Mouse (Mus musculus): ENCODE measurements around the gene Ctcf. TPM values are rescaled to one million over a fixed set of nuclear protein-coding genes. Genes with fewer than 3 reads are reported as not detected.

Gene Ctcf
- polyA plus RNA-seq, 1 experiment from 2014 or later, result 117 TPM

GRCm38 (mm10) chr8:105605491-105606188 lies 30.7 kb upstream of the Ctcf start:
- no peaks in the 10 kb centered on the region for H3K9me3 ChIP-seq (ENCODE audit: low read length)
- no peaks in the 10 kb centered on the region for H3K27me3 ChIP-seq (ENCODE audit: insufficient read depth, low read length)
- peak overlapping the region; percentile 58 for H3K4me3 ChIP-seq (ENCODE audit: low read length)
- ATAC-seq (ENCODE audit: low FRiP score, low TSS enrichment), result peak; percentile 16; the same call in 1 of the 2 replicates
- WGBS, result 1% methylated on average over 28 of the region's 39 CpGs
- peaks cover 38% of the 10 kb centered on the region for H3K4me1 ChIP-seq (ENCODE audit: insufficient read depth, low read length)
- peak overlapping the region; percentile 78 for H3K4me2 ChIP-seq (replicated peaks; ENCODE audit: low read depth, low read length)
- H3K9ac ChIP-seq (replicated peaks; ENCODE audit: low read length), result peak overlapping the region; percentile 74
- H3K27ac ChIP-seq (ENCODE audit: low read length), result peak overlapping the region; percentile 91
- H3K36me3 ChIP-seq (ENCODE audit: insufficient read depth, low read length), result no peaks in the 10 kb centered on the region

- Histone ChIP-seq H3K4me3 (ENCODE audit: low read length) (peak overlapping the region; percentile 58), H3K36me3 (ENCODE audit: insufficient read depth, low read length) (no peaks in the 10 kb centered on the region), H3K27ac (ENCODE audit: low read length) (peak overlapping the region; percentile 91), H3K4me2 (replicated peaks; ENCODE audit: low read depth, low read length) (peak overlapping the region; percentile 78), H3K27me3 (ENCODE audit: insufficient read depth, low read length) (no peaks in the 10 kb centered on the region), H3K9me3 (ENCODE audit: low read length) (no peaks in the 10 kb centered on the region), H3K4me1 (ENCODE audit: insufficient read depth, low read length) (peaks cover 38% of the 10 kb centered on the region), H3K9ac (replicated peaks; ENCODE audit: low read length) (peak overlapping the region; percentile 74)
- ATAC-seq (ENCODE audit: low FRiP score, low TSS enrichment), result peak; percentile 85
- WGBS, result under 1% methylated on average over 30 of the region's 30 CpGs
Measured at GRCm38 (mm10) chr8:105606189-105607023, 30.0 kb upstream of the Ctcf start.

- Histone ChIP-seq H3K4me3 (ENCODE audit: low read length) (peak overlapping the region; percentile 58), H3K27ac (ENCODE audit: low read length) (peak overlapping the region; percentile 91), H3K27me3 (ENCODE audit: insufficient read depth, low read length) (no peaks in the 10 kb centered on the region), H3K9ac (replicated peaks; ENCODE audit: low read length) (peak overlapping the region; percentile 74), H3K9me3 (ENCODE audit: low read length) (no peaks in the 10 kb centered on the region), H3K4me2 (replicated peaks; ENCODE audit: low read depth, low read length) (peak overlapping the region; percentile 78), H3K4me1 (ENCODE audit: insufficient read depth, low read length) (peaks cover 38% of the 10 kb centered on the region), H3K36me3 (ENCODE audit: insufficient read depth, low read length) (no peaks in the 10 kb centered on the region)
- 2% methylated on average over 10 of the region's 10 CpGs for WGBS
- peak; percentile 5; the same call in 1 of the 2 replicates for ATAC-seq (ENCODE audit: low FRiP score, low TSS enrichment)
Measured at GRCm38 (mm10) chr8:105607062-105607461, 29.3 kb upstream of the Ctcf start.

- peaks cover 39% of the 10 kb centered on the region for H3K4me1 ChIP-seq (ENCODE audit: insufficient read depth, low read length)
- no peak overlapping the region for H3K4me3 ChIP-seq (ENCODE audit: low read length)
- peak overlapping the region; percentile 78; the same call in 1 of the 2 replicates for H3K4me2 ChIP-seq (replicated peaks; ENCODE audit: low read depth, low read length)
- no peak overlapping the region for H3K9ac ChIP-seq (replicated peaks; ENCODE audit: low read length)
- no peaks in the 10 kb centered on the region for H3K9me3 ChIP-seq (ENCODE audit: low read length)
- WGBS, result 32% methylated on average over 4 of the region's 4 CpGs
- no peaks in the 10 kb centered on the region for H3K36me3 ChIP-seq (ENCODE audit: insufficient read depth, low read length)
- ATAC-seq (ENCODE audit: low FRiP score, low TSS enrichment), result no peak
- no peaks in the 10 kb centered on the region for H3K27me3 ChIP-seq (ENCODE audit: insufficient read depth, low read length)
- H3K27ac ChIP-seq (ENCODE audit: low read length), result no peak overlapping the region
Measured at GRCm38 (mm10) chr8:105607684-105608083, 28.7 kb upstream of the Ctcf start.

- H3K9ac ChIP-seq (replicated peaks; ENCODE audit: low read length), result no peak overlapping the region
- no peak overlapping the region for H3K27ac ChIP-seq (ENCODE audit: low read length)
- H3K36me3 ChIP-seq (ENCODE audit: insufficient read depth, low read length), result no peaks in the 10 kb centered on the region
- 62% methylated on average over 2 of the region's 2 CpGs for WGBS
- no peaks in the 10 kb centered on the region for H3K9me3 ChIP-seq (ENCODE audit: low read length)
- ATAC-seq (ENCODE audit: low FRiP score, low TSS enrichment), result no peak
- H3K4me1 ChIP-seq (ENCODE audit: insufficient read depth, low read length), result peaks cover 47% of the 10 kb centered on the region
- H3K4me2 ChIP-seq (replicated peaks; ENCODE audit: low read depth, low read length), result no peak overlapping the region
- H3K27me3 ChIP-seq (ENCODE audit: insufficient read depth, low read length), result no peaks in the 10 kb centered on the region
- H3K4me3 ChIP-seq (ENCODE audit: low read length), result no peak overlapping the region
Measured at GRCm38 (mm10) chr8:105609355-105609754, 27.0 kb upstream of the Ctcf start.

- H3K9me3 ChIP-seq (ENCODE audit: low read length), result no peaks in the 10 kb centered on the region
- no peaks in the 10 kb centered on the region for H3K36me3 ChIP-seq (ENCODE audit: insufficient read depth, low read length)
- H3K9ac ChIP-seq (replicated peaks; ENCODE audit: low read length), result no peak overlapping the region
- H3K27me3 ChIP-seq (ENCODE audit: insufficient read depth, low read length), result no peaks in the 10 kb centered on the region
- H3K4me2 ChIP-seq (replicated peaks; ENCODE audit: low read depth, low read length), result no peak overlapping the region
- WGBS, result 64% methylated on average over 4 of the region's 4 CpGs
- ATAC-seq (ENCODE audit: low FRiP score, low TSS enrichment), result no peak
- H3K4me1 ChIP-seq (ENCODE audit: insufficient read depth, low read length), result peaks cover 45% of the 10 kb centered on the region
- no peak overlapping the region for H3K4me3 ChIP-seq (ENCODE audit: low read length)
- no peak overlapping the region for H3K27ac ChIP-seq (ENCODE audit: low read length)
Measured at GRCm38 (mm10) chr8:105609771-105610170, 26.6 kb upstream of the Ctcf start.

GRCm38 (mm10) chr8:105611836-105612235 lies 24.5 kb upstream of the Ctcf start:
- ATAC-seq (ENCODE audit: low FRiP score, low TSS enrichment), result no peak
- Histone ChIP-seq H3K36me3 (ENCODE audit: insufficient read depth, low read length) (peaks cover 18% of the 10 kb centered on the region), H3K4me2 (replicated peaks; ENCODE audit: low read depth, low read length) (no peak overlapping the region), H3K9me3 (ENCODE audit: low read length) (no peaks in the 10 kb centered on the region), H3K27ac (ENCODE audit: low read length) (no peak overlapping the region), H3K27me3 (ENCODE audit: insufficient read depth, low read length) (no peaks in the 10 kb centered on the region), H3K9ac (replicated peaks; ENCODE audit: low read length) (no peak overlapping the region), H3K4me1 (ENCODE audit: insufficient read depth, low read length) (peaks cover 33% of the 10 kb centered on the region), H3K4me3 (ENCODE audit: low read length) (no peak overlapping the region)
- WGBS, result 87% methylated on average over 9 of the region's 9 CpGs

GRCm38 (mm10) chr8:105613037-105613436 lies 23.3 kb upstream of the Ctcf start:
- H3K4me1 ChIP-seq (ENCODE audit: insufficient read depth, low read length), result peaks cover 24% of the 10 kb centered on the region
- WGBS, result 3% methylated on average over 20 of the region's 20 CpGs
- ATAC-seq (ENCODE audit: low FRiP score, low TSS enrichment), result no peak
- H3K9me3 ChIP-seq (ENCODE audit: low read length), result no peaks in the 10 kb centered on the region
- peak overlapping the region; percentile 57 for H3K4me3 ChIP-seq (ENCODE audit: low read length)
- H3K27ac ChIP-seq (ENCODE audit: low read length), result no peak overlapping the region
- peak overlapping the region; percentile 17; the same call in 1 of the 2 replicates for H3K9ac ChIP-seq (replicated peaks; ENCODE audit: low read length)
- peaks cover 30% of the 10 kb centered on the region for H3K36me3 ChIP-seq (ENCODE audit: insufficient read depth, low read length)
- no peaks in the 10 kb centered on the region for H3K27me3 ChIP-seq (ENCODE audit: insufficient read depth, low read length)
- peak overlapping the region; percentile 88 for H3K4me2 ChIP-seq (replicated peaks; ENCODE audit: low read depth, low read length)

GRCm38 (mm10) chr8:105613830-105614511 lies 22.4 kb upstream of the Ctcf start:
- H3K4me2 ChIP-seq (replicated peaks; ENCODE audit: low read depth, low read length), result peak overlapping the region; percentile 88
- WGBS, result under 1% methylated on average over 50 of the region's 50 CpGs
- peak overlapping the region; percentile 57 for H3K4me3 ChIP-seq (ENCODE audit: low read length)
- peaks cover 24% of the 10 kb centered on the region for H3K4me1 ChIP-seq (ENCODE audit: insufficient read depth, low read length)
- peak overlapping the region; percentile 67 for H3K9ac ChIP-seq (replicated peaks; ENCODE audit: low read length)
- no peak overlapping the region for H3K27ac ChIP-seq (ENCODE audit: low read length)
- no peaks in the 10 kb centered on the region for H3K9me3 ChIP-seq (ENCODE audit: low read length)
- no peaks in the 10 kb centered on the region for H3K27me3 ChIP-seq (ENCODE audit: insufficient read depth, low read length)
- peak; percentile 80 for ATAC-seq (ENCODE audit: low FRiP score, low TSS enrichment)
- peaks cover 38% of the 10 kb centered on the region for H3K36me3 ChIP-seq (ENCODE audit: insufficient read depth, low read length)
